ENCODE assay signal across 8 mouse cellular contexts in genomic region chr13:30336913-30337312, GRCm38 (mm10). TPM values are rescaled to one million over a fixed set of nuclear protein-coding genes. Genes with fewer than 3 reads are reported as not detected.
DNase-seq lines count a peak whose midpoint lies in the region; ATAC-seq lines count a peak whose summit lies in the region.

No protein-coding gene starts in this region.

- H3K9ac ChIP-seq in embryonic facial prominence, embryonic 15.5 days, result peak overlapping the region; percentile 29; the same call in 1 of the 2 replicates
- peak overlapping the region; percentile 68; the same call in 1 of the 2 replicates for H3K9ac ChIP-seq in intestine, embryonic 16.5 days (ENCODE audit: low read depth, low read length)
- H3K9ac ChIP-seq in midbrain, embryonic 13.5 days (replicated peaks), result peak overlapping the region; percentile 67; the same call in 1 of the 2 replicates

- no peaks in the 10 kb centered on the region for H3K36me3 ChIP-seq in erythroblast, embryonic 14.5 days (ENCODE audit: control insufficient read depth)
- no peaks in the 10 kb centered on the region for H3K36me3 ChIP-seq in embryonic facial prominence, embryonic 15.5 days
- no peaks in the 10 kb centered on the region for H3K36me3 ChIP-seq in intestine, embryonic 16.5 days (ENCODE audit: control insufficient read depth, insufficient read depth, low read length)
- H3K36me3 ChIP-seq in midbrain, embryonic 13.5 days, result no peaks in the 10 kb centered on the region

- peaks cover 11% of the 10 kb centered on the region for H3K27me3 ChIP-seq in erythroblast, embryonic 14.5 days (ENCODE audit: control insufficient read depth)
- peaks cover 16% of the 10 kb centered on the region; the same call in 1 of the 2 replicates for H3K27me3 ChIP-seq in embryonic facial prominence, embryonic 15.5 days
- H3K27me3 ChIP-seq in intestine, embryonic 16.5 days (replicated peaks; ENCODE audit: control insufficient read depth, insufficient read depth, low read length), result no peaks in the 10 kb centered on the region
- peaks cover 21% of the 10 kb centered on the region for H3K27me3 ChIP-seq in midbrain, embryonic 13.5 days

- 22% methylated on average over 9 of the region's 9 CpGs for WGBS in embryonic facial prominence, embryonic 15.5 days
- 34% methylated on average over 9 of the region's 9 CpGs for WGBS in intestine, embryonic 16.5 days
- WGBS in midbrain, embryonic 13.5 days, result 28% methylated on average over 9 of the region's 9 CpGs

- ATAC-seq in erythroblast, adult 5-6 weeks (replicated peaks; ENCODE audit: low FRiP score, poor library complexity, severe bottlenecking), result no peak
- no peak for ATAC-seq in embryonic facial prominence, embryonic 15.5 days (ENCODE audit: insufficient number of reproducible peaks, low FRiP score, low TSS enrichment, low read depth)
- ATAC-seq in intestine, embryonic 16.5 days, result 0 out of 2 replicates have a peak, but pooled peaks have one; percentile 23
- no peak for ATAC-seq in midbrain, embryonic 13.5 days
- no peak for ATAC-seq in megakaryocyte-erythroid progenitor cell, adult 5-6 weeks (replicated peaks; ENCODE audit: low FRiP score, low TSS enrichment, poor library complexity, severe bottlenecking)

- no peak for DNase-seq in left cerebral cortex, adult 9 months (ENCODE audit: low spot score in 2 of 2)
- no peak for DNase-seq in urinary bladder, postnatal 14 days (ENCODE audit: low spot score)

- H3K4me1 ChIP-seq in erythroblast, embryonic 14.5 days (ENCODE audit: control insufficient read depth), result no peaks in the 10 kb centered on the region
- H3K4me1 ChIP-seq in embryonic facial prominence, embryonic 15.5 days, result peaks cover 13% of the 10 kb centered on the region
- H3K4me1 ChIP-seq in intestine, embryonic 16.5 days (ENCODE audit: control insufficient read depth, insufficient read depth, low read length), result peaks cover 6% of the 10 kb centered on the region; the same call in 1 of the 2 replicates
- peaks cover 7% of the 10 kb centered on the region for H3K4me1 ChIP-seq in midbrain, embryonic 13.5 days (replicated peaks)

- peak overlapping the region; percentile 55 for H3K4me3 ChIP-seq in erythroblast, embryonic 14.5 days (replicated peaks)
- H3K4me3 ChIP-seq in embryonic facial prominence, embryonic 15.5 days (replicated peaks), result peak overlapping the region; percentile 47
- H3K4me3 ChIP-seq in intestine, embryonic 16.5 days (ENCODE audit: low read length), result peak overlapping the region; percentile 56
- peak overlapping the region; percentile 52 for H3K4me3 ChIP-seq in midbrain, embryonic 13.5 days (replicated peaks)

- H3K4me2 ChIP-seq in embryonic facial prominence, embryonic 15.5 days (replicated peaks), result peak overlapping the region; percentile 74
- H3K4me2 ChIP-seq in intestine, embryonic 16.5 days (ENCODE audit: low read depth, low read length), result peak overlapping the region; percentile 96
- peak overlapping the region; percentile 97 for H3K4me2 ChIP-seq in midbrain, embryonic 13.5 days (replicated peaks)

- H3K27ac ChIP-seq in embryonic facial prominence, embryonic 15.5 days (replicated peaks), result no peak overlapping the region
- no peak overlapping the region for H3K27ac ChIP-seq in intestine, embryonic 16.5 days (ENCODE audit: low read length)
- H3K27ac ChIP-seq in midbrain, embryonic 13.5 days, result no peak overlapping the region

- no peaks in the 10 kb centered on the region for H3K9me3 ChIP-seq in erythroblast, embryonic 14.5 days (ENCODE audit: control insufficient read depth, low read length)
- H3K9me3 ChIP-seq in embryonic facial prominence, embryonic 15.5 days (replicated peaks), result no peaks in the 10 kb centered on the region
- H3K9me3 ChIP-seq in intestine, embryonic 16.5 days (ENCODE audit: control insufficient read depth, low read length), result no peaks in the 10 kb centered on the region
- H3K9me3 ChIP-seq in midbrain, embryonic 13.5 days, result no peaks in the 10 kb centered on the region

RNA-seq across cellular contexts. Expression of gene Agtr1a, which starts 0.7 kb away (rescaled TPM):
- polyA plus RNA-seq in erythroblast, embryonic 14.5 days (2012), result not detected in 2 replicates
- 103 and 116 TPM in 2 replicates for total RNA-seq in erythroblast, adult 5-6 weeks (2015; ENCODE audit: low replicate concordance)
- 73.9 and 154 TPM in 2 replicates for total RNA-seq in erythroblast, adult 5-6 weeks (2017; ENCODE audit: low replicate concordance)
- polyA plus RNA-seq in embryonic facial prominence, embryonic 15.5 days (2015; fragmentation: Nextera tagmentation; extraction: Ambion mirVana), result 5.2 and 6.6 TPM in 2 replicates
- polyA plus RNA-seq in intestine, embryonic 16.5 days (2015; fragmentation: Nextera tagmentation; extraction: Ambion mirVana), result 2.3 and 3.2 TPM in 2 replicates
- polyA plus RNA-seq in midbrain, embryonic 13.5 days (2015; fragmentation: Nextera tagmentation; extraction: Ambion mirVana), result 0.36 and 0.58 TPM in 2 replicates
- 4.5 and 14.8 TPM in 2 replicates for total RNA-seq in megakaryocyte-erythroid progenitor cell, adult 5-6 weeks (2014; fragmentation: Nextera tagmentation)
- total RNA-seq in megakaryocyte-erythroid progenitor cell, adult 5-6 weeks (2017), result 2.8 and 9.7 TPM in 2 replicates
